Mouse (Mus musculus) heart, adult 11 months (tissue): Measurements from ENCODE around the gene Onecut3.

ENCODE experiments used
- DNase-seq: peaks from one replicate; pipeline ENCODE4 v3.0.0; 2022

Gene Onecut3

GRCm38 (mm10) chr10:80557346-80557965 lies 62.8 kb downstream of the Onecut3 start:
- peak; percentile 96 for DNase-seq

- DNase-seq, result no peak
Observed at GRCm38 (mm10) chr10:80559431-80559830, 64.8 kb downstream of the Onecut3 start.

GRCm38 (mm10) chr10:80560621-80561020 lies 66.0 kb downstream of the Onecut3 start:
- DNase-seq, result no peak

- DNase-seq, result peak; percentile 99
Observed at GRCm38 (mm10) chr10:80561116-80561944, 66.7 kb downstream of the Onecut3 start, which contains the start of gene Rexo1. Rexo1 (minus strand) TSS chr10:80561560.

- peak; percentile 97 for DNase-seq
Observed at GRCm38 (mm10) chr10:80566375-80567092, 71.9 kb downstream of the Onecut3 start.
